Mouse (Mus musculus) megakaryocyte, embryonic 14.5 days (primary cell): ENCODE measurements around the gene Phldb3.

Experiments
- FLI1 ChIP-seq: IDR thresholded peaks from 2 replicates; pipeline ENCODE4 v1.6.1; 2012; ENCODE audit warnings: low read length, inconsistent platforms, mixed read lengths
- GATA1 ChIP-seq: IDR thresholded peaks from 3 replicates; pipeline ENCODE4 v1.6.1; 2012; ENCODE audit warnings: mixed read lengths, low read length, inconsistent platforms, borderline replicate concordance

DNA sequence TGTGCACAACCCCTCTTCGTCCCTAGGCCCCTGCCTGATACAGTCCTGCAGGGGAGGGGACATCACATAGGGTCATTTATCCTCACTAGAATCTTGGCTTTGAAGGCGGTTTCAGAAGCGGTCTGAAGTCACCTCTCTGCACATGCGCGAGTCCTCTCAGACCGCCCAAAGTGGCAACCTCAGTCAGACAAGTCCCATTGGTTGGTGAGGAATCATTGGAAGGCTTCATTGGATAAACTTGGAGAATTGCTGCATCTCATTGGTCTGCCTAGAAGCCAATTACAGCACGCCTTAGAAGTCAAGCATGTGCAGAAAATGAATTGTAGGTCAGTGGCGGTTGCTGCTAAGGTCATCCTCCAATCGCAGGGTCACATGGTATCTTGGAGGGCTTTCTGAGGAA is 66.0 kb downstream of the Phldb3 start, which contains the start of gene Tex101:
- TF ChIP-seq GATA1 (no peak), FLI1 (no peak)
